Mouse (Mus musculus) kidney, adult 18-20 months (tissue): ENCODE data around the gene Olfr945.

Source experiments
- DNase-seq: peaks from one replicate; pipeline ENCODE4 v3.0.0; 2021

Olfr945 gene

GRCm38 (mm10) chr9:39276718-39277117 lies at the start of gene Olfr945:
TSS of gene Olfr945 (minus strand) at chr9:39276818.
- DNase-seq: no peak

- no peak for DNase-seq
These were observed 49.3 kb upstream of the Olfr945 start, which contains the start of gene Olfr948 for GRCm38 (mm10) chr9:39325945-39326344. TSS of gene Olfr948 (minus strand) at chr9:39326045.

GRCm38 (mm10) chr9:39287136-39287535 lies 10.5 kb upstream of the Olfr945 start:
- DNase-seq: no peak

GRCm38 (mm10) chr9:39249894-39250293 lies 26.7 kb downstream of the Olfr945 start, which contains the start of gene Olfr1537:
TSS of gene Olfr1537 (minus strand) at chr9:39249994.
- no peak for DNase-seq
